Mouse (Mus musculus): Measurements from ENCODE around the gene Tst. TPM values are rescaled to one million over a fixed set of nuclear protein-coding genes. Genes with fewer than 3 reads are reported as not detected.
A peak's percentile ranks its signal among the peaks of the same experiment; 100 is the strongest.

The Tst gene
- total RNA-seq, 4 experiments from 2014 or later, result 20.3 to 25.0 (median 21.6) TPM

- DNase-seq (ENCODE audit: low spot score), result no peak
These were observed 14.9 kb downstream of the Tst start for GRCm38 (mm10) chr15:78390855-78391254.

GRCm38 (mm10) chr15:78385564-78385963 lies 20.1 kb downstream of the Tst start:
- DNase-seq (ENCODE audit: low spot score), result no peak

- DNase-seq (ENCODE audit: low spot score), result no peak
These were observed 21.2 kb downstream of the Tst start for GRCm38 (mm10) chr15:78384220-78385116.

GRCm38 (mm10) chr15:78383450-78384219 lies 22.1 kb downstream of the Tst start:
- peak; percentile 33 for DNase-seq (ENCODE audit: low spot score)

GRCm38 (mm10) chr15:78382115-78382514 lies 23.6 kb downstream of the Tst start:
- no peak for DNase-seq (ENCODE audit: low spot score)

- DNase-seq (ENCODE audit: low spot score), result no peak
These were observed 25.0 kb downstream of the Tst start for GRCm38 (mm10) chr15:78380741-78381140.

- DNase-seq (ENCODE audit: low spot score), result no peak
These were observed 25.5 kb downstream of the Tst start for GRCm38 (mm10) chr15:78380208-78380607.

- no peak for DNase-seq (ENCODE audit: low spot score)
These were observed 27.2 kb downstream of the Tst start for GRCm38 (mm10) chr15:78378556-78378955.

GRCm38 (mm10) chr15:78377859-78378258 lies 27.8 kb downstream of the Tst start:
- no peak for DNase-seq (ENCODE audit: low spot score)

- DNase-seq (ENCODE audit: low spot score), result no peak
These were observed 31.5 kb downstream of the Tst start for GRCm38 (mm10) chr15:78374204-78374603.

GRCm38 (mm10) chr15:78372796-78373195 lies 32.9 kb downstream of the Tst start:
- no peak for DNase-seq (ENCODE audit: low spot score)

- DNase-seq (ENCODE audit: low spot score), result no peak
These were observed 36.1 kb downstream of the Tst start for GRCm38 (mm10) chr15:78369641-78370040.

GRCm38 (mm10) chr15:78368926-78369346 lies 36.8 kb downstream of the Tst start:
- DNase-seq (ENCODE audit: low spot score), result peak; percentile 39

GRCm38 (mm10) chr15:78367811-78368210 lies 37.9 kb downstream of the Tst start:
- DNase-seq (ENCODE audit: low spot score), result no peak

- DNase-seq (ENCODE audit: low spot score), result no peak
These were observed 38.8 kb downstream of the Tst start for GRCm38 (mm10) chr15:78366875-78367274.

GRCm38 (mm10) chr15:78365916-78366315 lies 39.8 kb downstream of the Tst start:
- DNase-seq (ENCODE audit: low spot score), result no peak

- no peak for DNase-seq (ENCODE audit: low spot score)
These were observed 50.2 kb downstream of the Tst start for GRCm38 (mm10) chr15:78355548-78355947.

GRCm38 (mm10) chr15:78354958-78355357 lies 50.7 kb downstream of the Tst start:
- no peak for DNase-seq (ENCODE audit: low spot score)

GRCm38 (mm10) chr15:78351586-78352165 lies 54.0 kb downstream of the Tst start:
- no peak for DNase-seq (ENCODE audit: low spot score)

Measured in heart, adult 8-10 months (tissue).